Mouse (Mus musculus) liver, adult 2 months (tissue): ENCODE measurements around the gene Cela1.

Experiments
- CTCF ChIP-seq: fragments of 200-500 bp; IDR thresholded peaks from 2 replicates; pipeline ENCODE4 v1.5.1; 2011; ENCODE audit warnings: low read depth, low read length, control low read depth
- POLR2A ChIP-seq: fragments of 200-500 bp; IDR thresholded peaks from 2 replicates; pipeline ENCODE4 v1.6.1; 2011; ENCODE audit warnings: low read length, control low read depth; ENCODE audit not compliant: insufficient read depth; ENCODE audit errors: extremely low read depth

DNA sequence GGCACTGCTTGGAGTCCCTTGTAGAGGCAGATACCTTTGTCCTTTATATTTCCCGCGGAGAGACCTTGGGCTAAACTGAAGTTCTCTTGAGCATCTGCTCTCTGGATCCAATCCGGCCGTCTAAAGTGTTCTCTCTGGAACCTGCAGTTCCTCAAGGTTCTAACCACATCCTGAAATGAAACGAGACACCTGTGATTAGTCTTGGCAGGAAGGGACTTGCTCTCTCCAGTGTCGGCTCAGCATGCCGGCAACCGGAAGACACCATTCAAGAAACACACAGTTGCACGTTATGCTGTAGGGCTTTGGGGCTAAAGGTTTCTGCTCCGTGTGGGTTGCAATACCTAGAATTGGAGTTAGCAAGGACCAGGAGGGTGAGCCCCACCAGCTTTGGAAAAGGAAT, 32.3 kb upstream of the Cela1 start:
- no peak for TF ChIP-seq CTCF
- no peak for TF ChIP-seq POLR2A
